Comparison of ENCODE assay signal across 40 mouse cellular contexts in the genomic region with DNA sequence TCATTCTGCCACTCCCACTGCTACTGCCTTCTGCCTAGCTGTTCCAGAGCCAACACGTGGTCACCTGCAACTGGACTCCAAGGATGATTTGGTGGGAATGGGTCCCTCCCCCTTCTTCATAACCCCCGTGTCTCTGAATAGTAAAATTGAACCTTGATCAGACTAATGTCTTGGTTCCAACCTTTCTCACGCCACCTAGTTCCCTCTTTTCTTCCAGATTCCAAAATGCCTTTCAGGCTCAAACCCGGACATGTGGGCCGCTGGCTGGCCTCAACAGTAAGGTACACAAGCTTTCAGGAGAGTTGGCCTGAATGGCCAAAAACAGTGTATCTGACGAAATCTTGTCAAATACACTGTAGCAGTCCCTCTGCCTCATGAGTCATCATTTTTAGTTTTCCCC. TPM values are rescaled to one million over a fixed set of nuclear protein-coding genes. Genes with fewer than 3 reads are reported as not detected.
"Had no signal": no experiment of that assay in that cellular context is flagged by ENCODE, and none has a peak within 500 bp of the region (broad histone marks: within the 10 kb centered on the region; RNA-seq: fewer than 3 reads in every experiment).

No protein-coding gene starts in this region.

- H3K36me3 ChIP-seq: heart, embryonic 12.5 days; heart, embryonic 13.5 days; heart, embryonic 15.5 days; hindbrain, embryonic 10.5 days; hindbrain, embryonic 13.5 days; hindbrain, embryonic 15.5 days; intestine, embryonic 15.5 days; kidney, embryonic 15.5 days had no signal

- DNase-seq: heart, postnatal 10 days; heart, postnatal 14 days; heart, postnatal 36 days; heart, postnatal 4 days; kidney, adult 11 months; kidney, adult 18-20 months; kidney, adult 2 months; kidney, adult 8-10 months; kidney, adult 9 months; kidney, postnatal 10 days; kidney, postnatal 14 days; kidney, postnatal 25 days; kidney, postnatal 36 days; kidney, postnatal 4 days; layer of hippocampus, adult 9-11 months; layer of hippocampus, postnatal 36 days had no signal

- H3K4me2 ChIP-seq: heart, embryonic 11.5 days; heart, embryonic 12.5 days; heart, embryonic 13.5 days; heart, embryonic 15.5 days; hindbrain, embryonic 12.5 days; hindbrain, embryonic 13.5 days; hindbrain, embryonic 14.5 days; hindbrain, embryonic 15.5 days; intestine, embryonic 15.5 days; kidney, embryonic 15.5 days had no signal

- H3K27ac ChIP-seq: heart, embryonic 13.5 days; heart, embryonic 15.5 days; hindbrain, embryonic 12.5 days; hindbrain, embryonic 13.5 days; hindbrain, embryonic 14.5 days; hindbrain, embryonic 15.5 days; hindbrain, postnatal 0 days; intestine, embryonic 15.5 days; kidney, embryonic 15.5 days; kidney, postnatal 0 days; layer of hippocampus, adult 2 months; left cerebral cortex, adult 2 months had no signal

- H3K9ac ChIP-seq: heart, embryonic 12.5 days; heart, embryonic 13.5 days; heart, embryonic 15.5 days; hindbrain, embryonic 12.5 days; hindbrain, embryonic 13.5 days; hindbrain, embryonic 14.5 days; hindbrain, embryonic 15.5 days; intestine, embryonic 15.5 days; kidney, embryonic 15.5 days had no signal

- H3K4me1 ChIP-seq: heart, embryonic 12.5 days; heart, embryonic 13.5 days; heart, embryonic 15.5 days; hindbrain, embryonic 15.5 days; intestine, embryonic 15.5 days; kidney, embryonic 15.5 days had no signal

- H3K27me3 ChIP-seq: heart, embryonic 12.5 days; heart, embryonic 13.5 days; heart, embryonic 15.5 days; hindbrain, embryonic 12.5 days; hindbrain, embryonic 13.5 days; hindbrain, embryonic 15.5 days; intestine, embryonic 15.5 days; kidney, embryonic 15.5 days had no signal

- ATAC-seq: hindbrain, embryonic 16.5 days; hindbrain, postnatal 0 days; inflammation-experienced regulatory T-cells, adult 6 months; intestine, embryonic 15.5 days; intestine, embryonic 16.5 days; intestine, postnatal 0 days had no signal

- H3K4me3 ChIP-seq: heart, embryonic 12.5 days; heart, embryonic 13.5 days; heart, embryonic 15.5 days; hindbrain, embryonic 10.5 days; hindbrain, embryonic 12.5 days; hindbrain, embryonic 13.5 days; hindbrain, embryonic 15.5 days; intestine, embryonic 15.5 days; kidney, embryonic 15.5 days; layer of hippocampus, adult 2 months; left cerebral cortex, adult 2 months had no signal

RNA-seq across cellular contexts. Expression of a gene that starts 33.4 kb away (rescaled TPM):
- polyA plus RNA-seq: heart, embryonic 11.5 days; heart, embryonic 12.5 days; heart, embryonic 13.5 days; heart, embryonic 14.5 days; heart, embryonic 15.5 days; heart, postnatal 0 days; hindbrain, embryonic 10.5 days; hindbrain, embryonic 11.5 days; hindbrain, embryonic 12.5 days; hindbrain, embryonic 13.5 days; hindbrain, embryonic 14.5 days; hindbrain, embryonic 16.5 days; inflammation-experienced regulatory T-cells, adult 6 months; intestine, embryonic 14.5 days; intestine, embryonic 15.5 days; intestine, embryonic 16.5 days; intestine, postnatal 0 days; kidney, embryonic 14.5 days had no signal
